Mouse (Mus musculus): ENCODE results near the gene Ern2.
A peak's percentile ranks its signal among the peaks of the same experiment; 100 is the strongest.

Gene Ern2

DNA sequence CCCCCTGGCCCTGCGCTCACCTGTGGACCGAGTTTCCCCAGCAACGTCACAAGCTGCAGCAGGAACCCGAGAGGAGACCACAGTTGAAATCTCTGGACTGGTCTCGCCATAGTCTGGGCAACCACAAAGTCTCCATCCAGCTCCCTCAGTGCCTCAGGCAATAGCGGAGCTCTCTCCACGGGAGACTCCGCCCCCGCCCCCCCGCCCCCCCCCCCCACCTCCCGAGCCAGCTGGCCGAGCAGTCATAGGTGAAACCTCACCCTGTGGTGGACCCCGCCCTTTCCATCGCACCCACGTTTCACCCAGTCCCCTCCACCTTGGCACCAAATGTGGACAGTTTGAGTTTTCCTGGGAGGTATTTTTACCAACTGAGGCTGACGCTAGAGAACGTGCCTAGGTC is at the start of gene Ern2:
Gene Ern2, minus strand, starts transcription at position 165 of the 400 bp plus-strand sequence.
- DNase-seq: no peak

GRCm38 (mm10) chr7:122230866-122231265 is 44.9 kb upstream of the Ern2 start:
- no peak for DNase-seq

GRCm38 (mm10) chr7:122229916-122230315 is 43.9 kb upstream of the Ern2 start:
- DNase-seq: no peak

DNA sequence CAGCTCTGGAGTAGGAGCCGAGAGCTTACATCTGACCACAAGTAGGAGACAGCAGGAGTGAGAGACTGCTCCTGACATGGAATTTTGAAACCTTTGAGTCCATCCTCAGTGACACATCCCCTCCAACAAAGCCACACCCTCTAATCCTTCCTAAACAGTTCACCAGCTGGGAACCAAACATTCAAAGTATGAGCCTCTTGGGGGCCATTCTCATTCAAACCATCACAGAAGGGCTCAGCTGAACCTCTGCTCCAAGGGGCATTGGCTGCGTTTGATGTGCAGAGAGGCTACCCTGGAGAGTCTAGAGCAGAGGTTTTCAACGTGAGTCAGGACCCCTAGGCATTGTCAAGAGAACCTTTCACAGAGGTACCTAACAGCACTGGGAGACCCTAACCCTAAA is 43.3 kb upstream of the Ern2 start:
- DNase-seq: no peak

DNA sequence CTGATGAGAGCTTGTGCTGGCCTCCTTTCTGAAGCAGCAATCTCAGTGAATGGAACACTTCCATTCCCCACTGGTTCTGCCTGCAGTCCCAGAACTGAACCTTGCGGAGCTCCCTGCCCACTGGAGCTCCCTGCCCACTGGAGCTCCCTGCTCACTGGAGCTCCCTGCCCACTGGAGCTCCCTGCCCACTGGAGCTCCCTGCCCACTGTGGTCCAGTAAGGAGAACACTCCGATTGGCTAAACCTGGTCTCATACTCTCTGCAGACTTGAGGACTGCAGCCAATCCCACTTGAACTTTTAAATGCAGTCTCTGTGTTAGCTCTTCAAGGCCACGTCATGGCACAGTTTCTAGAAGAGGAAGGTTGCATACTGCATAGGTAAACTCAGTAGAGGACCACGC is 40.7 kb upstream of the Ern2 start:
- DNase-seq: no peak

- no peak for DNase-seq
Observed at GRCm38 (mm10) chr7:122226020-122226742, 40.2 kb upstream of the Ern2 start.

- no peak for DNase-seq
Observed at GRCm38 (mm10) chr7:122219315-122219801, 33.4 kb upstream of the Ern2 start, which contains the start of gene Chp2. Chp2 (plus strand) TSS chr7:122219496.

- no peak for DNase-seq
Observed at GRCm38 (mm10) chr7:122208276-122209021, 22.4 kb upstream of the Ern2 start.

DNA sequence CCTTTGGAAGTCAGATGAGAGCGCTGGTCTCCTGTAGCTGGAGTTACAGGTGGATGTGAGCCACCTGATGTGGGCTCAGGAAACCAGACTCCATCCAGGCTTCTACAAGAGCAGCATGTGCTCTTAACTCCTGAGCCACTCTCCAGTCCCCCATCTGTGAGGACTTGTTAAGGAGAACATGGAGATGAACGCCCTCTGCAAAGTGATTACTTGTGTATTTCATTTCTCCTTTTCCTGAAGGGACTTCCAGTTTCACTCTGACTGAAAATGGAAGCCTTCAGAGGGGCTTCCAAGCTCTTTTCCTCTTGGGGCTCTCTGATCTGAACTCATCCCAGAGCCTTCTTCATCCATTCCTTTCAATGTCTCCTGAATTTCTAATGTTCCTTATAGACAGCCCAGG is 20.1 kb upstream of the Ern2 start:
- no peak for DNase-seq

DNA sequence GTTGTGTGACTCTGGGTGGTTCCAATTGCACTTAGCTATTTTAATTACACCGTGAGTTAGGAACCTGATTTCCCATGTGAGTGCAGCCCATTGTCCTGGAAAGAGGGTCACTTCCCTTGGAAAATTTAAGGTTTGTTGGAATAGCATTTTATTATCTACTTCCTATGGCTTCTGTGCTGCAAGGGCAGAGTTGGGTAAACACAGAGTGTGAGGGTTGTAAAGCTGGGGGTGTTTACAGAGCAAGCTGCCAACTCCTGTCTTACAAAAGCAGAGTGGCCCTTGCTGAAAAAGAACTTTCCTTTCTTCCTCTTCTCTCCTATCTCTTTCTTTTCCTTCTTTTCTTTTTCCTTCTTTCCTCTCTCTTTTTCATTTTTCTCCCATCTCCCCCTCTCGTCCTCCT is 17.9 kb upstream of the Ern2 start:
- DNase-seq: no peak

- peak; percentile 13 for DNase-seq
Observed at GRCm38 (mm10) chr7:122199296-122199695, 13.3 kb upstream of the Ern2 start.

DNA sequence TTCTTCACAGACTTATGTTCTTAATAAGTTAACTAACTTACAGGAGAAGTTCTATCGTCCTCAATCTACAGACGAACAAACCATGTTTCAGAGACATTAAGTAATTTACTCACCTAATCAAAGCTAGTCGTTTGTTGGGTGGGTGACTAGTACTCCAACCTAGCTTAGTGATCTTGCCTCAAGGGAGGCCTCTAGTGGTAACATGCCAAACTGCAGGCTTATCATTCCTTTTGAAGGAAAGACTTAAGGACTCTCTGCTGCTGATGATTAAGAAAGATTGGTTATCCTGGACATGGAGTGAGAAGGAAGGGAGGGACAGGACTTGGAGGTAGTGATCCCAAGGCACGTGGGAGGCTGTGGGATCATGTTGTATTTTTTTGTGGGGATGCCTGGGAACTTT is 11.3 kb upstream of the Ern2 start:
- DNase-seq: no peak

DNA sequence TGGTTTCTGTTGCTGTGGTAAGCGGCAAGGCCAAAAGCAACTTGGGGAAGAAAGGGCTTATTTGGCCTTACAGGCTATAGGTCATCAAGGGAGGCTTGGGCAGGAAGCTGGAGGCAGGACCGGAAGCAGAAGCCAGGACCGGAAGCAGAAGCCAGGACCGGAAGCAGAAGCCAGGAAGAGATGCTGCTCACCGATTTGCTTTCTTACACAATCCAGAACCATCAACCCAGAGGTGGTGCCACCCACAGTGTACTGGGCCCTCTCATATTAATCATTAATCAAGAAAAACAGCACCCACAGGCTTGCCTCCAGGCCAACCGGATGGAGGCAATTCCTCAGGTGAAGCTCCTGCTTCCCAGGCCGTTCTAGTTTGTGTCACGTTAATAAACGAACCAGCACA is 10.8 kb upstream of the Ern2 start:
- no peak for DNase-seq

- DNase-seq: no peak
Observed at GRCm38 (mm10) chr7:122193919-122194318, 7.9 kb upstream of the Ern2 start.

DNA sequence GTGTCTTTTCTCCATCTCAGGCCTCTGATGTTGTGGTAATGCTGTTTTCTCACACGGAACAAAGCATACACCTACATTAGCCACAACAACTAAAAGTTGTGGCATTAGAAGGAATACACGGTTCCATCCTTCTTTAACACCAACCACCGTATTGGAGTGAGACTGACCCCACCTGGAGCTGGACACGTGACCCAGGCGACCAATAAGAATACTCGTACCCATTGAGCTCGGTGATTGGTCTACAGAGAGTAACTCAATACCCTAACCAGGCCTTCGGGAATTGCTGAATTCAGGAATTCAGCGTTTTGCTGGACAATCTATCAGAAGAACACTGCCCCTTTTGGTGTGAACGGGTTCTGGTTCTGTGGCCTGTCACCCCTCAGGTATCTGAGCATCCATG is 5.1 kb upstream of the Ern2 start:
- DNase-seq: no peak

- no peak for DNase-seq
Observed at GRCm38 (mm10) chr7:122189484-122189883, 3.5 kb upstream of the Ern2 start.

- DNase-seq: no peak
Observed at GRCm38 (mm10) chr7:122184569-122184968, 1.4 kb downstream of the Ern2 start.

GRCm38 (mm10) chr7:122180720-122181119 is 5.3 kb downstream of the Ern2 start:
- DNase-seq: no peak

GRCm38 (mm10) chr7:122171613-122172012 is 14.4 kb downstream of the Ern2 start:
- no peak for DNase-seq

- no peak for DNase-seq
Observed at GRCm38 (mm10) chr7:122170705-122171104, 15.3 kb downstream of the Ern2 start.

GRCm38 (mm10) chr7:122167203-122167602 is 18.8 kb downstream of the Ern2 start:
- DNase-seq: no peak

DNA sequence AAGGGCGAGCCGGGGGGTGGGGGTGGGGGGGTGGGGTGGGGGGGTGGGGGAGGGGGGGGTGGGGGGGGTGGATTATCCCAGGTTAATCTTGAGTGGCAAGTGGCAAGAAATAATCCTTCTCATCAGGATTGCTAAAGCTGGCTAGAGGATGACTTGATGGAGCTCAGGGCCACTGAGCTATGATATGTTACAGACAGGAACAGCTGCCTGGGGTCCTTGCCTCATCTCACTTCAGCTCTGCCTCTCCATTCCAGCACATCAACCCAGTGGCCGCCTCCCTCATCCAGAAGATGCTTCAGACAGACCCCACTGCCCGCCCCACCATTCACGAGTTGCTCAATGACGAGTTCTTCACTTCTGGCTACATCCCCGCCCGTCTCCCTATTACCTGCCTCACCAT is 22.2 kb downstream of the Ern2 start:
- DNase-seq: no peak

DNA sequence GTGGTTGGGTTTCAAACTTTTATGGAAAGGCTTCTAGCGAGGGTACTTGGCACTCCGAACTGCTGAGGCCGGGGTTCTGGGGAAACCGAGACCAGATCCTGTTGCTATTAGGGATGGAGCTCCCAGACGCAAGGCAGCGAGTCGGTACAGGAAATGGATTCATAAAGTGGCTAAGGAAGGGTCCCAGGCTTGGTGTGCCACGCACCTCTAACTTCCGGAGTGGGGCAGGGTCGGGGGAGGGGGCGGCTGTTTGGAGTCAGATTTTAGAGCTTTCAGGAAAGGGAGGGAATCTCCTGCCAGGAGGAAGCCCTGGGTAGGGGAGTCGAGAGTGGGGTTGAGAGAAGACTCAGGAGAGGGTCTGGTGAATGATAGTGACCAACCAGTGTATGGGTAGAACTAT is 26.0 kb downstream of the Ern2 start:
- no peak for DNase-seq
